Mouse (Mus musculus): ENCODE results near the gene Ces2h.

- TF ChIP-seq CTCF (IDR thresholded peaks at IDR 0.05; ENCODE audit: low read depth): no peak
- no peak for TF ChIP-seq EP300 (IDR thresholded peaks at IDR 0.05; ENCODE audit: low read depth)
These were observed 42.9 kb downstream of the Ces2h start for GRCm38 (mm10) chr8:105043510-105043909.

Measured in heart, postnatal 0 days (tissue).